Mouse (Mus musculus): Measurements from ENCODE around the gene Rdh5.

Gene Rdh5

GRCm38 (mm10) chr10:128904812-128905211 lies 17.9 kb downstream of the Rdh5 start:
- DNase-seq = no peak

- DNase-seq = no peak
Measured at GRCm38 (mm10) chr10:128902409-128902988, 20.2 kb downstream of the Rdh5 start.

GRCm38 (mm10) chr10:128901409-128901808 lies 21.3 kb downstream of the Rdh5 start:
- no peak for DNase-seq

GRCm38 (mm10) chr10:128900698-128901097 lies 22.0 kb downstream of the Rdh5 start, which contains the start of gene Cd63:
Gene Cd63 (plus strand): TSS chr10:128900989.
- DNase-seq = no peak

GRCm38 (mm10) chr10:128899759-128900490 lies 22.8 kb downstream of the Rdh5 start:
- DNase-seq = no peak

- no peak for DNase-seq
Measured at GRCm38 (mm10) chr10:128897501-128897900, 25.2 kb downstream of the Rdh5 start.

GRCm38 (mm10) chr10:128896807-128897206 lies 25.9 kb downstream of the Rdh5 start:
- no peak for DNase-seq

GRCm38 (mm10) chr10:128895952-128896693 lies 26.6 kb downstream of the Rdh5 start:
- peak in 1 of 2 experiments; percentile 52 for DNase-seq

GRCm38 (mm10) chr10:128895437-128895836 lies 27.3 kb downstream of the Rdh5 start:
- peak; percentile 60 to 84 for DNase-seq

- DNase-seq = no peak
Measured at GRCm38 (mm10) chr10:128892246-128892645, 30.4 kb downstream of the Rdh5 start.

GRCm38 (mm10) chr10:128891296-128892094 lies 31.2 kb downstream of the Rdh5 start, which contains the start of gene Gdf11:
Gene Gdf11 (minus strand): TSS chr10:128891718.
- DNase-seq = peak; percentile 47 to 61

GRCm38 (mm10) chr10:128890383-128891295 lies 32.0 kb downstream of the Rdh5 start:
- peak in 1 of 2 experiments; percentile 17 for DNase-seq

- no peak for DNase-seq
Measured at GRCm38 (mm10) chr10:128889846-128890245, 32.8 kb downstream of the Rdh5 start.

GRCm38 (mm10) chr10:128888941-128889827 lies 33.5 kb downstream of the Rdh5 start:
- DNase-seq = no peak

- DNase-seq = no peak
Measured at GRCm38 (mm10) chr10:128882067-128882466, 40.6 kb downstream of the Rdh5 start.

GRCm38 (mm10) chr10:128878811-128879210 lies 43.9 kb downstream of the Rdh5 start:
- no peak for DNase-seq

GRCm38 (mm10) chr10:128878291-128878690 lies 44.4 kb downstream of the Rdh5 start:
- no peak for DNase-seq

GRCm38 (mm10) chr10:128870341-128870740 lies 52.3 kb downstream of the Rdh5 start:
- no peak for DNase-seq

- DNase-seq = no peak
Measured at GRCm38 (mm10) chr10:128866518-128866917, 56.2 kb downstream of the Rdh5 start.

- DNase-seq = no peak
Measured at GRCm38 (mm10) chr10:128866042-128866441, 56.6 kb downstream of the Rdh5 start.
